Mouse (Mus musculus) layer of hippocampus, adult 6 months (tissue): Measurements from ENCODE around the gene Patl1. TPM values are rescaled to one million over a fixed set of nuclear protein-coding genes. Genes with fewer than 3 reads are reported as not detected.
A peak's percentile ranks its signal among the peaks of the same experiment; 100 is the strongest.

Experiments
- long read RNA-seq, 2 experiments: library from polyadenylated mRNA; unstranded; transcript quantifications; one replicate each; pipeline ENCODE4 v2.0.0; 2019 to 2020
- microRNA-seq: library from miRNA; unstranded; fragments of <30 nt; microRNA quantifications from one replicate; pipeline ENCODE4 v1.2.0, GENCODE M21; 2020
- polyA plus RNA-seq: library from polyadenylated mRNA; unstranded; fragments of <200 nt; fragmentation: Nextera tagmentation; gene quantifications from 2 replicates; pipeline ENCODE4 v1.2.3, GENCODE M21; 2021

Patl1 gene
- 2.1 and 2.3 TPM in 2 replicates for polyA plus RNA-seq
- long read RNA-seq, experiment 1, partial matches to known transcripts: 5 of 5 reads
- long read RNA-seq, experiment 1, other reads (novel, unspliced or antisense): 0 of 5 reads
- long read RNA-seq, experiment 2, full-length matches to known transcripts: 3 of 11 reads
- long read RNA-seq, experiment 2, partial matches to known transcripts: 6 of 11 reads
- long read RNA-seq, experiment 2, other reads (novel, unspliced or antisense): 2 of 11 reads

DNA sequence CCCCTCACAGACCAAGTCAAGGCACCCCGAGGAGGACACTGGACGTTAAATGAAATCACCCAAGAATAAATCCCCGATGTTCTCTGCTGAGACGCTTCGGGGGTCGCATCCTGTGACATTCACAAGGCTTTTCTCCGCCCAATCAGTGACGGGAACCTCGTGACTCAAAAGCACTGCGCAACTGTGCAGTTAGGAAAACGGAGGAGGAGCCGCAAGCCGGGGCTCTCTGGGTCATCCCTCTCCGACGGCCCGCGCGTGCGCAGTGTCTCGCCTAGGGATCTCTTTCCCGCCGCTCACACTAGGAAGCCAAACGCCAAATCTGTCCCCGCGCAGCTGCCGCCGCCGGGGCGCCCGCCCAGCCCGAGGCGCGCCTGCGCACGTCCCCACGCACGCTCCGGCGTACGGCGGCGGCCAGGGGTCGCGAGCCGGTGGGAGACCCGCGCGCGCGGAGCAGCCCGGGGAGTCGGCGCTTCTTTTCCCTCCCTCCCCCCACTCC lies at the start of gene Patl1:
Gene Patl1 (plus strand): TSS at position 363 of the 496 bp plus-strand sequence.

DNA sequence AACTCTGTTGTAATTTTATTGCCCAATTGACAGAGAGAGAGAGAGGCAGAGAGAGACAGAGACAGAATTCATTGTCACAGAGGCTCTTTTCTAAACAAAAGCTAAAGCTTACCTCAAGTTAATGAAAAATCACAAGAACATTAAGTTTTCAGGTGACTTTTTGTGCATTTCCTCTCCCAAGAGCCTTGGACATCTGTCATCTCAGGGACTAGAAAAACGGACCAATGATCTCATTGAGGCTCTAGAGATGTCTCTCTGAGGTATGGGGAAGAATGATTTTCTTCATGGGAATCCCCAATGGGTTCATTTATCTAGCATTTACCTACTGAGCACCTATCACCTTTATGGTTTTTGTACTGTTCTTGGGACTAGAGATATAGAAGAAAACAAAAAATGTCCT lies 37.2 kb upstream of the Patl1 start, which contains the start of gene Olfr1419:
Gene Olfr1419 (minus strand): TSS at position 101 of the 400 bp plus-strand sequence.

GRCm38 (mm10) chr19:11886265-11886664 lies 25.9 kb upstream of the Patl1 start, which contains the start of gene Olfr1420:
TSS of gene Olfr1420 (plus strand) at chr19:11886565.

DNA sequence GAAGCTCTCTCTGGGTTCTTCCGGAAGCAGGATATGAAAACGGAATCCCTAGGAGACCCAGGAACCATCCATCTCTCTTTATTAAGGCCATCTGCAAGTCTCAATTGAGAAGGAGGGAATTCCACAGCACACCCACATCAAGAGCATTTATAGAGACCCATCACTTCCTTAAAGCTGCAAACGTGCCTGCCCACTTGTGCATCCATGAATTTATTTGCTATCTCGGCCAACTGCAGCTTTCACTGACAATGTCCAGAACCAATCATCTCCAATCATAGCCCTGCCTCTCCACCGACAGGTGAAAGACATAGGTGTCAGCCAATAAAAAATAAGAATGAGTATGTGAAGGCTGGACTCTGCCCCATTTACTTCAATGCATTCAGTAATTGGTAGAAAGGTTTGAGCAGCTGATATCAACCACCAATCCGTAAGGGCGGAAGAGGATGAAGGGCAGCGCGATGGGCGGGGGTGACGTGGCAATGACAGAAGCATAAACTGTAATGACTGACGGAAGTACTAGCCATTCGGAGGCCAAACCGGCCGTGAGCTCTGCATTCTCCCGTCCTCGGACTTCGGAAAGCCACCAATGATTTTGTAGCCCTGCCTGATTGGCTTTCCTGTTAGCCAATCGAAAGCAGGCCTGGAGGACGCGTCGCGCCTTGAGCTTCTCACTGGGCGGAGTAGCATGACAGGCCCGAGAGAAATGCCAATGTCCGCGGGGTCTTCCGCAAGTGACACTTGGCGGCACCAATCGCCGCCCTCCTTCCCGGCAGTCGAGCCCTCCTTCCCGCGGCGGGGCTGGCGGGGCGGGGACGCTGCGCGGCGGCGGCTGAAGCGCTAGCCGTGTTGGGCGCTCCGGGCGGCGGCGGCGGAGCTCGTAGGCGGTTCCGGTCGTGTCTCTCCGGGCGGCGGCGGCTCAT lies 53.1 kb downstream of the Patl1 start, which contains the start of gene Osbp:
Gene Osbp (plus strand): TSS at position 919 of the 920 bp plus-strand sequence.

Small RNAs within 50 kb of the gene (microRNA-seq; reads per million reads assigned to microRNA genes)
- gene Mir6994: 8.8 reads per million, percentile 29 among the genes with 10 or more reads in this experiment

Other genes starting within 250 kb of the Patl1 start
- not detected in 2 replicates for gene Oosp1, start 221.2 kb upstream of the Patl1 start, polyA plus RNA-seq
- not detected in 2 replicates for gene Oosp3, start 215.3 kb upstream of the Patl1 start, polyA plus RNA-seq
- gene Gif, start 164.8 kb upstream of the Patl1 start, polyA plus RNA-seq: not detected in 2 replicates
- 50.9 and 52.3 TPM in 2 replicates for gene Mrpl16, start 142.0 kb upstream of the Patl1 start, polyA plus RNA-seq
- 6.8 and 7.4 TPM in 2 replicates for gene Stx3, start 93.0 kb upstream of the Patl1 start, polyA plus RNA-seq
- gene Olfr1417, start 73.2 kb upstream of the Patl1 start, polyA plus RNA-seq: not detected in 2 replicates
- not detected in 2 replicates for gene Olfr1418, start 51.3 kb upstream of the Patl1 start, polyA plus RNA-seq
- gene Olfr1419, start 37.3 kb upstream of the Patl1 start, polyA plus RNA-seq: not detected in 2 replicates
- not detected in 2 replicates for gene Olfr1420, start 25.8 kb upstream of the Patl1 start, polyA plus RNA-seq
- 4.7 and 4.8 TPM in 2 replicates for gene Osbp, start 53.5 kb downstream of the Patl1 start, polyA plus RNA-seq
- gene Olfr1423, start 128.9 kb downstream of the Patl1 start, polyA plus RNA-seq: 0.04 TPM in 1 of 2 replicates, not detected in the other
- gene Olfr1424, start 150.3 kb downstream of the Patl1 start, polyA plus RNA-seq: not detected in 2 replicates
- not detected in 2 replicates for gene Olfr1425, start 165.3 kb downstream of the Patl1 start, polyA plus RNA-seq
- not detected in 2 replicates for gene Olfr1426, start 179.6 kb downstream of the Patl1 start, polyA plus RNA-seq
- not detected in 2 replicates for gene Olfr1427, start 190.9 kb downstream of the Patl1 start, polyA plus RNA-seq
- not detected in 2 replicates for gene Olfr1428, start 203.5 kb downstream of the Patl1 start, polyA plus RNA-seq
- not detected in 2 replicates for gene Olfr76, start 210.8 kb downstream of the Patl1 start, polyA plus RNA-seq